Mouse (Mus musculus) heart, adult 2 months (tissue): ENCODE data around the gene Pla2g4b. TPM values are rescaled to one million over a fixed set of nuclear protein-coding genes. Genes with fewer than 3 reads are reported as not detected.
A peak's percentile ranks its signal among the peaks of the same experiment; 100 is the strongest.

Experiments
- DNase-seq, 2 experiments: peaks; one replicate each; pipeline ENCODE4 v3.0.0; 2021
- H3K27ac ChIP-seq: fragments of 200-600 bp; 2 replicates; pipeline ENCODE4 v1.8.1; 2022
- H3K27me3 ChIP-seq: fragments of 200-500 bp; 2 replicates; pipeline ENCODE4 v1.6.1; 2012; ENCODE audit warnings: mild to moderate bottlenecking, low read length, inconsistent platforms, mixed read lengths; ENCODE audit not compliant: control insufficient read depth, insufficient read depth
- H3K36me3 ChIP-seq: fragments of 200-500 bp; 2 replicates; pipeline ENCODE4 v1.6.1; 2012; ENCODE audit warnings: low read length, inconsistent platforms; ENCODE audit not compliant: control insufficient read depth, insufficient read depth
- H3K4me1 ChIP-seq: fragments of 200-500 bp; 2 replicates; pipeline ENCODE4 v1.6.1; 2011; ENCODE audit warnings: low read length; ENCODE audit not compliant: control insufficient read depth, insufficient read depth
- H3K4me3 ChIP-seq: fragments of 200-600 bp; 2 replicates; pipeline ENCODE4 v1.8.1; 2022
- H3K79me2 ChIP-seq: fragments of 200-500 bp; replicated peaks from 2 replicates; pipeline ENCODE4 v1.6.1; 2012; ENCODE audit warnings: mild to moderate bottlenecking, inconsistent platforms, low read length, moderate library complexity, mixed read lengths; ENCODE audit not compliant: control insufficient read depth, insufficient read depth
- H3K9ac ChIP-seq: fragments of 200-500 bp; 2 replicates; pipeline ENCODE4 v1.6.1; 2012; ENCODE audit warnings: low read depth, mild to moderate bottlenecking, control low read depth, inconsistent platforms, low read length, mixed read lengths
- CTCF ChIP-seq: fragments of 200-600 bp; IDR thresholded peaks from 2 replicates; pipeline ENCODE4 v1.8.1; 2022; ENCODE audit warnings: antibody characterized with exemption, mild to moderate bottlenecking, moderate library complexity
- EP300 ChIP-seq: fragments of 200-500 bp; IDR thresholded peaks from 2 replicates; pipeline ENCODE4 v1.6.1; 2011; ENCODE audit warnings: low read depth, low read length, control low read depth; ENCODE audit not compliant: insufficient read depth
- POLR2A ChIP-seq: fragments of 200-500 bp; IDR thresholded peaks from 2 replicates; pipeline ENCODE4 v1.6.1; 2011; ENCODE audit warnings: mild to moderate bottlenecking, low read depth, low read length, control low read depth; ENCODE audit not compliant: insufficient read depth
- WGBS: fragments of 180-500 bp; shearing (Covaris S2); methylation state at CpG from one replicate; pipeline ENCODE4 v1.1.7; 2018; 5-methylcytosine and 5-hydroxymethylcytosine counted together
- intact Hi-C: fragments of 180-260 bp; cut with DNase I; formaldehyde crosslinking; loops from one replicate; pipeline ENCODE4 v1.15.1; 2025
- polyA plus RNA-seq: library from polyadenylated mRNA; depleted of rRNA; stranded (reverse); fragments of >200 nt; gene quantifications from 2 replicates; pipeline ENCODE4 v1.2.3, GENCODE M21; 2012
- total RNA-seq, 2 experiments: library from RNA; stranded (reverse); gene quantifications; 2 replicates each; pipeline ENCODE4 v1.2.3; 2021

Gene Pla2g4b
- total and polyA plus RNA-seq, 3 experiments, result 1.6 to 3.3 (median 1.9) TPM

DNA sequence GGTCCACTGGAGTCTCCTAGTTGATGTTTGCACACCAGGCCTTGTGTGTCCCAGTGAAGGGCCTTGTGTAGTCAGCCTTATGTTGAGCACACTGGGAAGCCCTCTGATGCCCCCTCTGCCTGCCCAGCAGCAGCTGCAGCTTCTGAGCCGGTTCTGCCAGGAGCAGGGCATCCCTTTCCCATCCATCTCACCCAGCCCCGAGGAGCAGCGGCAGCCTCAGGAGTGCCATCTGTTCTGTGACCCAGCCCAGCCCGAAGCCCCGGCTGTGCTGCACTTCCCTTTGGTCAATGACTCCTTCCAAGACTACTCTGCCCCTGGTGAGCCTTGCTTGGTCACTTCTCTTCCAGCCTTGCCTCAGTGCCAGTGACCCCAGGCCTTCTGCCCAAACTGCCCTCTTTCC is 7.8 kb downstream of the Pla2g4b start:
- intact Hi-C loops, result no loop called here
- TF ChIP-seq EP300 (no peak), CTCF (no peak), POLR2A (no peak)
- Histone ChIP-seq H3K27me3 (no peaks in the 10 kb centered on the region), H3K4me3 (no peak overlapping the region), H3K79me2 (no peaks in the 10 kb centered on the region), H3K4me1 (no peaks in the 10 kb centered on the region), H3K9ac (no peak overlapping the region), H3K27ac (no peak overlapping the region), H3K36me3 (no peaks in the 10 kb centered on the region)
- DNase-seq, result no peak
- 86% methylated on average over 5 of the region's 5 CpGs for WGBS

DNA sequence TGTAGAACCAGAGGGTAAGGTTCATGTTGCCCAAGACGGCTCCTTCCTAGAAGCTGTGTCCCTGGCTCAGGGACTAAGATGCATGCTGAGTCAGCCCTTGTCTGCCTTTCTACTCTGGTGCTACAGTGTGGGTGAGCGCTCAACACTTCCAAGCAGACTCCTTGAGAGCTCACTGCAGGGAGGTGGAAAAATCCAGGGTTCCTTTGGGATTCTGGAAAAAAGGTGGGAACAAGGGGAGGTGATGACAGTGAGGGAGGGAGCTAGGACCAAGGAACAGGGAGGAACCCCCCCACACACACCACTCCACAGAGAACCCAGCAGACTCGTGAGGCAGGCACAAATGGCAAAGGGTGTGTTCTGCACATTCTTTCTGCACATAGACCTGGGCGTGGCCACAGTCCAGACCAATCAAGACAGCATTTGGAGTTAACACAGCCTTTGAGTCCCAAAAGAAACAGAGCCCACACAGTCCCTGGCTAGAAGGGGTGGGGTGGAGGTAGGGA is 10.9 kb downstream of the Pla2g4b start:
- Histone ChIP-seq H3K27me3 (no peaks in the 10 kb centered on the region), H3K36me3 (no peaks in the 10 kb centered on the region), H3K4me3 (no peak overlapping the region), H3K79me2 (no peaks in the 10 kb centered on the region), H3K27ac (no peak overlapping the region), H3K9ac (no peak overlapping the region), H3K4me1 (no peaks in the 10 kb centered on the region)
- no peak for TF ChIP-seq CTCF
- no peak for TF ChIP-seq EP300
- no peak for TF ChIP-seq POLR2A
- WGBS, result 62% methylated on average over 4 of the region's 4 CpGs
- intact Hi-C loops, result no loop called here
- no peak for DNase-seq

DNA sequence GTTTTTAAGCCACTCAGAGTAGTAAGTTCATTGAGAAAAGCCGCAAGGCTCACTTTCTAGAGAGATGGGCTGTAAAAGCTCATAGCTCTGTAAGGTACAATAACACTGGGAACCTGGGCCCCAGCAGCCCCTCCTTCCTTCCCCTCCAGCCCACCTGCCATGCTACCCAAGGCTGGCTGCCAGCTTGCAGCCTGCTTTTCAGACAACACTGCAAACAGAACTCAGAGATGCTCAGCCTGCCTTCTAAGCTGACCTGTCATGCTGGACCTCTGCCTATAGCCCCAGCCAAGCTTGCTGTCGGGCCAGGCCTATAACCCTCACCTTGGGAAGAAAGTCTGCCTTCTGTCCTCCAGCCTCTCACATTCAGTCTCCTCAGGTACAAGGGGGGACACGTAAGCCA is 11.5 kb downstream of the Pla2g4b start:
- Histone ChIP-seq H3K9ac (no peak overlapping the region), H3K4me3 (no peak overlapping the region), H3K36me3 (no peaks in the 10 kb centered on the region), H3K27ac (no peak overlapping the region), H3K4me1 (no peaks in the 10 kb centered on the region), H3K27me3 (no peaks in the 10 kb centered on the region), H3K79me2 (no peaks in the 10 kb centered on the region)
- DNase-seq, result no peak
- 88% methylated on average over 3 of the region's 3 CpGs for WGBS
- no peak for TF ChIP-seq EP300
- no peak for TF ChIP-seq POLR2A
- TF ChIP-seq CTCF, result no peak
- intact Hi-C loops, result no loop called here

DNA sequence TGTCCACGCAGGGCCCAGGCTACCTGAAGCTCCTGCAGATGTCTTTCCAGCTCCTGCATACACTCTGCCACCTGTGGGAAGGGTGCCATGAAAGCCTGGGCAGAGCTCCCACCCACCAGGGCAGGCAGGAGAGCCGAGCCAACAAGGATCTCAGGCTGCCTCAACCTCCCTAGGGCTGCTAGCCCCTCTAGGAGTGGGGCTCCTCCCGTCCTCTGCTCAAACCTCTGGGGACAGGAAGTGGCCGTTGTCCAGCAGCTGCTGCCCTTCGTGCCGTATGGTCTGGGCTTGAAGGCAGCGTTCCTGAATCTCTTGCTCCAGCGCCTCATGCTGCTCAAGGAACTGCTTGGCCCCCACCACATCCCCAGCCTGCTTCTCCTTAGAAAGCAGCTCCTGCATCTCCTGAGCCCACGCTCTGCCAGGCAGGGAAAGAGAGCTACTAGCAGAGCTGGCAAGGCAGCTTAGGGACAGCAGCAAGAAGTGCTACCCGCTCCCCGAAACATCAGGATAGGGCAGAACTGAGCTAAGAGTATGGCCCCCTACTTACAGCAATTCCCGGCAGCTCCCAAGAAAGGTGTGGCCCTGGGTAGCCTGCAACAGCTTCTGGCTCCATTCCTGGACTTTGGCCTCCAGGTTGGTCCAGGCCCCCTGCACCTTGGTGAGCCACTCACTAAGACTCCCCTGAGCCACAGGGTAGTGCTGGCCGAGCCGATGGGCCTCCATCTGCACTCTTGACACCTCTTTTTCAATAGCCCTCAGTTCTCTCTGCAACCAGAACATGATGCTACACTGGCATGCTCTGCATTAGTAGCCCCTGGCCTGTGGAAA is 13.5 kb downstream of the Pla2g4b start:
- no peak overlapping the region for H3K9ac ChIP-seq
- intact Hi-C loops, result no loop called here
- no peak overlapping the region for H3K27ac ChIP-seq
- no peak for DNase-seq
- TF ChIP-seq EP300, result no peak
- no peak for TF ChIP-seq POLR2A
- no peak for TF ChIP-seq CTCF
- H3K36me3 ChIP-seq, result no peaks in the 10 kb centered on the region
- no peaks in the 10 kb centered on the region for H3K4me1 ChIP-seq
- 65% methylated on average over 14 of the region's 14 CpGs for WGBS
- H3K4me3 ChIP-seq, result no peak overlapping the region
- no peaks in the 10 kb centered on the region for H3K27me3 ChIP-seq
- no peaks in the 10 kb centered on the region for H3K79me2 ChIP-seq

DNA sequence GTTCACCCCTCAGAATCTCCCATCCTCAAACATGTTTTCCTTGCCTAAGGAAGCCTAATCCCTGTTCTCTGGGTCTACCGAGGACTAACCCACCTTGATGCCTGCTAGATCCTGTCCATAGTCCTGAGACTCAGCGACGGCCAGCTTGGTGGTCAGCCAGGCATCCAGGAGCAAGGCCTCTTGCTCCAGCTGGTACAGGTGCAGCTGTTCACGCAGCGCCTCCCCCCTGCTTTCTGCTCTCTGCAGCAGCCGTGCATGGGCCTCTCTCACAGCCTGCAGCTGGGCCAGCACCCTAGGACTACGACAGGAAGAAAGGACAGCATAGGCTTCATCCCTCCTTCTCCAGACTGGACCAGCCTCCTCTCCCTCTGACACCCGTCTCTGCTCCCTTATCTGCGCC is 15.0 kb downstream of the Pla2g4b start:
- TF ChIP-seq POLR2A (no peak), CTCF (no peak), EP300 (no peak)
- intact Hi-C loops, result no loop called here
- Histone ChIP-seq H3K27ac (no peak overlapping the region), H3K36me3 (no peaks in the 10 kb centered on the region), H3K27me3 (no peaks in the 10 kb centered on the region), H3K9ac (no peak overlapping the region), H3K79me2 (no peaks in the 10 kb centered on the region), H3K4me3 (no peak overlapping the region), H3K4me1 (no peaks in the 10 kb centered on the region)
- no peak for DNase-seq
- WGBS, result 85% methylated on average over 9 of the region's 9 CpGs

DNA sequence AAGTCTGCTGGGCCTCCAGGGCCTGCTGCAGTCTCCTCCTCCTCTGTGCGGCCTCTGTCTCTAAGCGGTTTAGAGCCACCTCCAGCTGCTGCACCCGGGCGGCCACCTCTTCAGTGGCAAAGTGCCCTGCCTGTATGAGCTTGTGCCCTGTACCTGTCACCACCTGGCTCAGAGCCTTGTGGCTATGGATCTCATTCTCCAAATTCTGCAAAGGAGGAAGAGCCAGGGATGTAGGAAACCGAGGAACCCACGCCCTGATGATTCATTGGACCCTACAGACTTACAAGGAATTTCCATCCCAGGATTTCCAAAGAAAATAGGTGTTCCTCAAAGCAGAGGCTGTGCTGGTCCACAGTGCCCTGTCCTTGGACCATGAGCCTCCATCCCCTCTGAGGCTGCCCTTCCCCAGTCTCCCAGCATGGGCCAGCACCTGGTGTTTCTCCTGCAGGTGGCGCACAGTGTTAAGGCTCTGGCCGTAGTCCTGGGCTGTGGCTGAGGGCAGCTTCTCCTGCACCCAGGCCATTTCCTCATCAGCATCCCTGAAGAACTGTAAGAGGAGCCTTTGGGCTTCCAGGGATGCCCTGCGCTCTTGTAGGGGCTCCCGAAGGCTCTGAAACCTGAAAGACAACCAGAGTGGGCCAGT is 16.5 kb downstream of the Pla2g4b start:
- H3K79me2 ChIP-seq, result no peaks in the 10 kb centered on the region
- H3K4me1 ChIP-seq, result peaks cover 2% of the 10 kb centered on the region; the same call in 1 of the 2 replicates
- no peak overlapping the region for H3K4me3 ChIP-seq
- DNase-seq, result peak; percentile 48 to 62
- H3K27ac ChIP-seq, result no peak overlapping the region
- TF ChIP-seq POLR2A, result no peak
- TF ChIP-seq EP300, result no peak
- TF ChIP-seq CTCF, result peak; percentile 75
- H3K9ac ChIP-seq, result no peak overlapping the region
- intact Hi-C loops, result no loop called here
- no peaks in the 10 kb centered on the region for H3K36me3 ChIP-seq
- WGBS, result 60% methylated on average over 10 of the region's 10 CpGs
- H3K27me3 ChIP-seq, result no peaks in the 10 kb centered on the region
